Comparison of ENCODE assay signal across 33 mouse cellular contexts in genomic region chr13:12534628-12535027, GRCm38 (mm10). TPM values are rescaled to one million over a fixed set of nuclear protein-coding genes. Genes with fewer than 3 reads are reported as not detected.
A peak's percentile ranks its signal among the peaks of the same experiment; 100 is the strongest.
DNase-seq lines count a peak whose midpoint lies in the region; ATAC-seq and TF ChIP-seq lines count a peak whose summit lies in the region.
"Had no signal": no experiment of that assay in that cellular context is flagged by ENCODE, and none has a peak within 500 bp of the region (broad histone marks: within the 10 kb centered on the region; RNA-seq: fewer than 3 reads in every experiment).

No protein-coding gene starts in this region.

- H3K27ac ChIP-seq in liver, adult 2 months (replicated peaks; ENCODE audit: insufficient read depth, low read depth, low read length): peak overlapping the region; percentile 57
- no peak overlapping the region for H3K27ac ChIP-seq in liver, embryonic 12.5 days
- no peak overlapping the region for H3K27ac ChIP-seq in forebrain, embryonic 11.5 days (ENCODE audit: low read depth, low read length)
- H3K27ac ChIP-seq: embryonic facial prominence, embryonic 12.5 days; forebrain, embryonic 10.5 days; gastrocnemius, adult 2 months; hindbrain, embryonic 12.5 days; hindbrain, postnatal 0 days; limb, embryonic 10.5 days; limb, embryonic 15.5 days; macrophage; midbrain, embryonic 13.5 days; stomach, embryonic 15.5 days had no signal

- no peaks in the 10 kb centered on the region for H3K36me3 ChIP-seq in liver, adult 2 months (ENCODE audit: control insufficient read depth, insufficient read depth, low read length)
- H3K36me3 ChIP-seq in liver, embryonic 12.5 days: no peaks in the 10 kb centered on the region
- no peaks in the 10 kb centered on the region for H3K36me3 ChIP-seq in forebrain, embryonic 11.5 days (ENCODE audit: control insufficient read depth, insufficient read depth, low read length)
- H3K36me3 ChIP-seq: embryonic facial prominence, embryonic 12.5 days; forebrain, embryonic 10.5 days; hindbrain, embryonic 12.5 days; limb, embryonic 10.5 days; limb, embryonic 15.5 days; midbrain, embryonic 13.5 days; stomach, embryonic 15.5 days had no signal

- H3K4me1 ChIP-seq in liver, adult 2 months (ENCODE audit: control insufficient read depth, insufficient read depth, low read length): peaks cover 4% of the 10 kb centered on the region
- no peaks in the 10 kb centered on the region for H3K4me1 ChIP-seq in liver, embryonic 12.5 days
- H3K4me1 ChIP-seq in forebrain, embryonic 11.5 days (replicated peaks; ENCODE audit: control insufficient read depth, insufficient read depth, low read length): no peaks in the 10 kb centered on the region
- H3K4me1 ChIP-seq: embryonic facial prominence, embryonic 12.5 days; hindbrain, embryonic 12.5 days; limb, embryonic 15.5 days; stomach, embryonic 15.5 days had no signal

- ATAC-seq in liver, embryonic 12.5 days: no peak
- ATAC-seq in forebrain, embryonic 11.5 days (replicated peaks; ENCODE audit: low FRiP score): no peak
- ATAC-seq: forebrain, embryonic 16.5 days; hindbrain, postnatal 0 days; midbrain, embryonic 13.5 days; Patski had no signal

- no peaks in the 10 kb centered on the region for H3K27me3 ChIP-seq in liver, adult 2 months (ENCODE audit: control insufficient read depth, insufficient read depth, low read length)
- no peaks in the 10 kb centered on the region for H3K27me3 ChIP-seq in liver, embryonic 12.5 days (replicated peaks)
- H3K27me3 ChIP-seq in forebrain, embryonic 11.5 days (ENCODE audit: control insufficient read depth, insufficient read depth, low read length): no peaks in the 10 kb centered on the region
- H3K27me3 ChIP-seq: embryonic facial prominence, embryonic 12.5 days; hindbrain, embryonic 12.5 days; limb, embryonic 15.5 days; midbrain, embryonic 13.5 days; Patski; stomach, embryonic 15.5 days had no signal

- H3K9ac ChIP-seq in liver, adult 2 months (ENCODE audit: low read depth, low read length): no peak overlapping the region
- no peak overlapping the region for H3K9ac ChIP-seq in liver, embryonic 12.5 days
- H3K9ac ChIP-seq in forebrain, embryonic 11.5 days (ENCODE audit: low read length): no peak overlapping the region
- H3K9ac ChIP-seq: embryonic facial prominence, embryonic 12.5 days; hindbrain, embryonic 12.5 days; limb, embryonic 15.5 days; midbrain, embryonic 13.5 days; stomach, embryonic 15.5 days had no signal

- no peak overlapping the region for H3K4me3 ChIP-seq in liver, adult 2 months (ENCODE audit: insufficient read depth, low read depth, low read length)
- no peak overlapping the region for H3K4me3 ChIP-seq in liver, embryonic 12.5 days
- no peak overlapping the region for H3K4me3 ChIP-seq in forebrain, embryonic 11.5 days (ENCODE audit: low read depth, low read length)
- H3K4me3 ChIP-seq: embryonic facial prominence, embryonic 12.5 days; forebrain, embryonic 10.5 days; gastrocnemius, adult 2 months; hindbrain, embryonic 12.5 days; limb, embryonic 10.5 days; limb, embryonic 15.5 days; midbrain, embryonic 13.5 days; stomach, embryonic 15.5 days had no signal

- peak; percentile 38 for DNase-seq in kidney, adult 11 months
- no peak for DNase-seq in kidney, postnatal 10 days
- DNase-seq in liver, adult 2 months (ENCODE audit: extremely low read depth, low read depth, low spot score): peak; percentile 96
- peak; percentile 17 for DNase-seq in kidney, postnatal 14 days
- DNase-seq in forebrain, embryonic 11.5 days (ENCODE audit: low spot score): no peak
- DNase-seq in ovary, postnatal 10 days (ENCODE audit: low spot score): no peak
- DNase-seq: adrenal gland, postnatal 14 days; cerebellum, adult 11 months; cerebellum, adult 9-10 months; cerebellum, postnatal 36 days; embryo, embryonic 11 days; gastrocnemius, adult 2 months; gastrocnemius, postnatal 36 days; heart, adult 18-20 months; heart, postnatal 36 days; lung, adult 2 months; lung, postnatal 10 days; retina, postnatal 1 day; right cerebral cortex, postnatal 14 days had no signal

- no peak overlapping the region for H3K4me2 ChIP-seq in liver, embryonic 12.5 days
- no peak overlapping the region for H3K4me2 ChIP-seq in forebrain, embryonic 11.5 days (ENCODE audit: low read depth, low read length, severe bottlenecking)
- H3K4me2 ChIP-seq: embryonic facial prominence, embryonic 12.5 days; heart, embryonic 11.5 days; hindbrain, embryonic 12.5 days; limb, embryonic 15.5 days; midbrain, embryonic 13.5 days; stomach, embryonic 15.5 days had no signal

- TF ChIP-seq POLR2A in liver, adult 2 months (IDR thresholded peaks at IDR 0.05; ENCODE audit: extremely low read depth, insufficient read depth, low read length): no peak

- no peaks in the 10 kb centered on the region for H3K9me3 ChIP-seq in liver, embryonic 12.5 days (replicated peaks)
- H3K9me3 ChIP-seq in forebrain, embryonic 11.5 days (ENCODE audit: control insufficient read depth, low read length): no peaks in the 10 kb centered on the region
- H3K9me3 ChIP-seq: embryonic facial prominence, embryonic 12.5 days; hindbrain, embryonic 12.5 days; limb, embryonic 10.5 days; limb, embryonic 15.5 days; midbrain, embryonic 13.5 days; stomach, embryonic 15.5 days had no signal

- H3K79me2 ChIP-seq in liver, adult 2 months (ENCODE audit: control insufficient read depth, insufficient read depth, low read length): no peaks in the 10 kb centered on the region

- no peak for TF ChIP-seq CTCF in liver, adult 2 months (IDR thresholded peaks at IDR 0.05; ENCODE audit: low read depth, low read length)

- WGBS in liver, adult 2 months: 37% methylated on average over 3 of the region's 3 CpGs
- WGBS in liver, embryonic 12.5 days (ENCODE audit: insufficient replicate concordance): 54% methylated on average over 3 of the region's 3 CpGs
- 87% methylated on average over 3 of the region's 3 CpGs for WGBS in forebrain, embryonic 11.5 days

RNA-seq across cellular contexts. Expression of gene Edaradd, which starts 14.4 kb away (rescaled TPM):
- 0.09 and 0.13 TPM in 2 replicates for total RNA-seq in liver, adult 2 months (2014; rRNA removed)
- 0.07 TPM in 1 of 2 replicates, not detected in the other for polyA plus RNA-seq in liver, adult 2 months (2012; rRNA removed)
- 0.08 and 0.24 TPM in 2 replicates for polyA plus RNA-seq in liver, embryonic 12.5 days (2016; fragmentation: Nextera tagmentation; extraction: Ambion mirVana)
- 1.5 and 1.8 TPM in 2 replicates for polyA plus RNA-seq in forebrain, embryonic 11.5 days (2014; fragmentation: Nextera tagmentation; extraction: Ambion mirVana)
- total RNA-seq: gastrocnemius, adult 2 months; MEL had no signal
- polyA plus RNA-seq: Patski had no signal

RNA-seq across cellular contexts. Expression of gene Ero1lb, which starts 31.0 kb away (rescaled TPM):
- 28.9 and 36.0 TPM in 2 replicates for total RNA-seq in liver, adult 2 months (2014; rRNA removed)
- 12.7 and 13.2 TPM in 2 replicates for polyA plus RNA-seq in liver, adult 2 months (2012; rRNA removed)
- polyA plus RNA-seq in liver, embryonic 12.5 days (2016; fragmentation: Nextera tagmentation; extraction: Ambion mirVana): 2.1 TPM in 2 replicates
- polyA plus RNA-seq in forebrain, embryonic 11.5 days (2014; fragmentation: Nextera tagmentation; extraction: Ambion mirVana): 11.7 and 12.0 TPM in 2 replicates

Comparison
In these comparisons a context has a peak if more than half of its experiments do, and no peak if none do; other contexts are left out.
1. DNase-seq: peak in kidney, adult 11 months (single experiment), liver, adult 2 months (single experiment) and kidney, postnatal 14 days (single experiment); none in kidney, postnatal 10 days (single experiment), forebrain, embryonic 11.5 days (single experiment) and ovary, postnatal 10 days (single experiment).